Mouse (Mus musculus) brain, adult 2 months (tissue): ENCODE results near the gene Gm16253.

Source experiments
- DNase-seq: peaks from one replicate; pipeline ENCODE4 v3.0.0; 2011; ENCODE audit warnings: low read depth, low spot score

Gm16253 gene

DNA sequence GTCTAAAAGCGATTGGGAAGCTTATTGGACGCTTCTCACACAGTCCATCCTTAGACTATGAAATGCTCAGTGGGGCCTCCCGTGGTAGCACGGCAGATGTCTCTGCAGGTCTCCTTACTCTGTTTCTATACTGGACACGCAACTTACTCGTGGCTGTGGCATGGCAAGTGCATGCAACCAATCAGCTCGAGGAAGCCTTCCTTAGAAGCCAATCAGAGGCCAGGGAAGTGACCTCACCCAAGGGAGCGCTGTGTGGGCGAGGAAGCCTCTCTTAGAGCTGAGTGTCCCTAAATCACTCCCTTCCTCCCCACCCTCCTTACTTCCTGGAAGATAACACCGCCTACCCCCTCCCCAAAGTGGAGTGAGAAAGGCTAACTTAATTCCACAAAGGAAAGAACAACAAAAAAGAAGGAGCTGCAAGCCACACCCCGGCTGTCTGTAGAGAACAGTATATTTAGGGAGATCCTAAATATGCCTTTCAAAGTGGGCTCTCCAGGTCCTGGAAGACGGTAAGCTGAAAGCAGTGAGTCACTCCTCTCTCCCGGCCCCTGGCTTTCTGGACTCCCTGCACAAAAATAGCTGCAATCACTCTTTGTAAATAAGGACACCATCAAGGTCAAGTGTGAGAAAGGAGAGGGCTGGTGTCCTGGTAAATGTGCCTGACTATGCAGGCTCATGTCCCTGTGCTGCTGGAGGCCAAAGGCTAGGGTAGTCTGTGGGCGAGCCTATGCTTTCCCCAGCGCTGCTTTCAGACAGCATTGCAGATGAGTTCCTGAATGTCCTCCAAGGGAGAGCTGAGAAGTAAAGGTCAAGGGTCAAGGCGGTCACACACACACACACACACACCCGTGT is at the start of gene Gm16253:
Gene Gm16253, plus strand, starts transcription at position 295 of the 852 bp plus-strand sequence.
- peak; percentile 98 for DNase-seq

- DNase-seq, result no peak
These were observed 48.3 kb upstream of the Gm16253 start for GRCm38 (mm10) chr3:96528506-96528905.

DNA sequence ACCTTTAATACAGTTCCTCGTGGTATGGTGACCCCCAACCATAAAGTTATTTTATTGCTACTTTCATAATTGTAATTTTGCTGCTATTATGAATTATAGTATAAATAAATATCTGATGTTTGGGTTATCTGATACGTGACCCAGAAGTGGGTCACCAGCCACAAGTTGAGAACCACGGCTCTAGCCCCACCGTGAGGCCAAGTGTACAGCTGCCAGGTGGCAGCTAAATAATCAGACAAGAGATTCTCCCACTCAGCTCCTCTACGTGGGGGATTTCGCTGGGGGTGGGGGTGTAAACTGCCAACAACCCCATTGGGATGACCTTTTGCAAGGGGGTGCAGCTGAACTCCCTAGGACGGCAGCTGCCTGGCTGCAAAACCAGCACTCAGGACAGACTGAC is 44.7 kb upstream of the Gm16253 start:
- no peak for DNase-seq

DNA sequence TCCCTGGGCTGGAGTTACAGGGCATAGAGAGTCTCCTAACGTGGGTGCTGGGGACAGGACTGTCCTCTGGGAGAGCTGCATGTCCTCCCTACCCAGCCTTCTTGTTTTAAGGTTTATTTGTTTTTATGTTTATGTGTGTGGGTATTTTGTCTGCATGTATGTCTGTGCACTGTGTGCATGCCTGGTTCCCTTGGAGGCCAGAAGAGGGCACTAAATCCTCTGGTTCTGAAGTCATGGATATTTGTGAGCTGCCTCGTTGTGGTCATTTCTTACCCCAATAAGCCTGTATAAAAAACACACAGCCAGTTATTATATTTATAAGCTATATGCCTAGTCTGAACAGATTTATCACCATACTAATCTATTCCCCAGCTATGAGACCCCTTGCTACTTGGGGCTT is 42.5 kb upstream of the Gm16253 start:
- DNase-seq, result no peak

- DNase-seq, result no peak
These were observed 37.5 kb upstream of the Gm16253 start for GRCm38 (mm10) chr3:96539316-96539715.

GRCm38 (mm10) chr3:96540740-96541139 is 36.0 kb upstream of the Gm16253 start:
- no peak for DNase-seq

DNA sequence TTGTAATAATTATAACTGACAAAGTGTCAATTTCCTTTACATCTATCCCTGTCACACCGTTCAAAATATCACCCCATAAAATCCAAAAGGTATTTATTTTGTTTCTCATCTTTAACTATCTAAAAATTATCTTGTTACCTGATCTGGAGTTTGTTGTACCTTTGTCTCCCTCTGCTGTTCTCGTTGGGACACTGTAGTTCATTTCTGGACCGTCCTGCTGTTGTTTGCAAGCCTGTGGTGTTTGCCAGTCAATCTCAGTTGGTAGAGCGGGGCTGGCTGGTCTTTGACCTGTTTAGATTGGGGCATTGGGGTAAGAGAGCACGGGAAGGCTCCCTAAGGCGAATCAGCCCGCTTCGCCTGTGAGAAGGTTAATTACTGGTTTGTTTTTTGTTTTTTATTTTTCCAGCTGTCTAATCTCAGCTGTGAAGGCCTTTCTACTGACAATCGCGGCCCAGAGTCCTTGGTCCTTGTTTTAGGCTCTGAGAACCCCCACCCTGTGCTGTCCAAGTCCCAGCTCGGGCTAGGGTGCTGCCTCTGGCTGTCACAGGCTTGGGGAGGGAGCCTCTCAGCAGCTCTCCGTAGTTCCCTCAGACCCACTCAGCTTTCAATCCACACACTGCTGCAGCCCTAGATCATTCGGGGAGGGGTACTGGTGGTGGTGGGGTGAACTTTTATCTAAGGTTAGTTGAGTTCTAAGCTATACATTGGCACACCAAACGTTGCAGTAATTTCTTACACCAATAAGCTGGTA is 35.3 kb upstream of the Gm16253 start:
- peak; percentile 59 for DNase-seq

DNA sequence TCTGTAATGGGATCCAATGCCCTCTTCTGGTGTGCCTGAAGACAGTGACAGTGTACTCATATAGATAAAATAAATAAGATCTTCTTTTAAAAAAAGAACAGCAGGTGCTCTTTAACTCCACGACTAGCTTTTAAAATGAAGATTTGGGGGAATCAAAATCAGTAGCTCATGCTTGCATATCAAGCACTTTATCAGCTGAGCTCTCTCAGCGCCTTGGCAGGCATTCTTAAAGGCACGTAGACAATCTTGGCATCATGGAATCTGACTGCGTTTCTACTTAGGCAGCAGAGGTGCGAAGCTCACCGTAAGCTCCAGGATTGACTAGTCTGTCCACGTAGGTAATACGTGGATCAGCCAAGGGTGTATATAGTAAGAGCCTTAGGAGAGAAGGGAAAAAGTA is 34.2 kb upstream of the Gm16253 start:
- DNase-seq, result peak; percentile 31

GRCm38 (mm10) chr3:96543345-96543744 is 33.4 kb upstream of the Gm16253 start:
- DNase-seq, result peak; percentile 82

- no peak for DNase-seq
These were observed 31.2 kb upstream of the Gm16253 start for GRCm38 (mm10) chr3:96545565-96545964.

- no peak for DNase-seq
These were observed 29.9 kb upstream of the Gm16253 start for GRCm38 (mm10) chr3:96546880-96547279.

GRCm38 (mm10) chr3:96547389-96547960 is 29.3 kb upstream of the Gm16253 start:
- peak; percentile 81 for DNase-seq

DNA sequence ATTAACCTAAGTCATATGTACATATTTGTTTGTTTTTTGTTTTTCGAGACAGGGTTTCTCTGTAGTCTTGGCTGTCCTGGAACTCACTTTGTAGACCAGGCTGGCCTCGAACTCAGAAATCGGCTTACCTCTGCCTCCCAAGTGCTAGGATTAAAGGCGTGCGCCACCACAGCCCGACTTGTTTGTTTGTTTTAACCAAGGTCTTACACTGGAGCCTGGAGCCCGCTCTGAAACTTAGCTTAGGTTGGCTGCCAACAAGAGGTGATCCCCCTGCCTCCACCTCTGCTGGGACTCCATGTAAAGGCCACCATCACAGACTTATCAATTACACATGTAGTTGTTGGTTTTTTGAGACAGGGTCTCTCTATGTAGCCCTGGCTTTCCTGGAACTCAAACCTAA is 28.0 kb upstream of the Gm16253 start:
- DNase-seq, result no peak

DNA sequence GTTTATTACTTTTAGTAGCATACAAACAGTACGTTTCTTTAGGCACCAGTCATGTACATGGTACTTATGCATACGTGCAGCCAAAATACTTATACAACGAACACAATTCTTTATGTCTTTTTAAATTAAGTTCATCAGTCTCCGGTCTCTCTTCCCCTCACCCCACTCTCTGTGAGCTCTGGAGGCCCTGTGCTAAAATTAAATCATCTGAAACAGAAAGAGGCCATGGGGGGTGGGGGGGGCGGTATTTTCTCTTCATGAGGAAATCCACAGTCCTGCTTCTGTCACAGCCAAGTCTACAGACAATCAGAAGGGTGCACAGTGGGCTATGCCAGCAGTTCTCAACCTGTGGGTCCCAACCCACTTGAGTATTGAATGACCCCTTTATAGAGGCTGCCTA is 27.4 kb upstream of the Gm16253 start:
- no peak for DNase-seq

DNA sequence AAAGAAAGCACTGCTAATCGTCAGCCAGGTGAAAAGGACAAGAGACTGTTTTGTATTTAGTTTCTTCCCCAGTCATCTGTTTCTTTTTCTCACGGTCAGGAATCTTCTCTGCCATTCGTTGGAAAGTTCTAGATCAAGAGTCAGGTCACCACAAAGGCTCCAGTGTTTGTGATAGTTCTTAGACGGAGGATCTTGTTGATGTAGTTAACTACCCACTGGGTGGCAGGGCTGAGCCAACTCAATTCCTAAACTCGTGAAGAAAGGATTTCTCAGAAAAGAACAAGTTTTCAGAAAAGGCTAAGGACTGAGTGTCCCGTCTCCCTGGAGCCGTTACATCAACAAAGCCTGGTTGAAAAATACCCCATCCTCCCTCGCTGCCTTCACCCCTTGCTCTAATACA is 25.6 kb upstream of the Gm16253 start:
- DNase-seq, result peak; percentile 79

DNA sequence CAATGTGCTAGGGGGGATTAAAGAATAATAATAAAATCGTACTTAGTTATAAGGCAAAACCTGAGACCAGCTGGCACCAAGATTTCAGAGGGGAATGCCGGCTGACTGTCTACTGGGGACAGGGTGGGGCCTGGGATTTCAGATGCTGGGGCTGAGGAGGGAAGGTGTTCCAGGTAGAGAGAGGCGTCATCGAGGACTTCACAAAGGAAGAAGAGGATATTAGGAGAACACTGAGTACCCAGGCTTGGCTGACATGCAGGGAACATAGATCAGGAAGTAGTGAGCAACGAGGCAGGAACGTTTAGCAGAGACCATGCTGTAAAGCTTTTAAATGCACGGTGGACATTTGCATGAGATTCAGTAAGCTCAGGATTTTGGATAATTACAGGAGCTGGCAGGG is 24.9 kb upstream of the Gm16253 start:
- no peak for DNase-seq

DNA sequence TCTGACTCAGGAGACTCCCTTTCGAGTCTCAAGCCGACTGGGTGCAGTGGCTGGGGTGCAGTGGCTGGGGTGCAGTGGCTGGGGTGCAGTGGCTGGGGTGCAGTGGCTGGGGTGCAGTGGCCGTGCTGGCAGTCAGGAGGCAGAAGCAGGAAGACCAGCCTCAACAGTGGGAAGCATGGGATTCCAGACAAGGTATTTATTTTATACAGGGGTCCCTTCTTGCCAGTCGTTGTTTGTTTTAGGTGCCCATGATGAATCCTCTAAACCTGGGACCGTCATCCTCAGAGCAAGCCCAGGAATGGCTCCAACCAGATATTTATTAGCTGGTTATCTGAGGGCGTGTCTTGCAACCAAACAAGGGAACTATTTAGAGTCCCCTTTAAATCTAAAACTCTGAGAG is 23.2 kb upstream of the Gm16253 start:
- DNase-seq, result no peak

DNA sequence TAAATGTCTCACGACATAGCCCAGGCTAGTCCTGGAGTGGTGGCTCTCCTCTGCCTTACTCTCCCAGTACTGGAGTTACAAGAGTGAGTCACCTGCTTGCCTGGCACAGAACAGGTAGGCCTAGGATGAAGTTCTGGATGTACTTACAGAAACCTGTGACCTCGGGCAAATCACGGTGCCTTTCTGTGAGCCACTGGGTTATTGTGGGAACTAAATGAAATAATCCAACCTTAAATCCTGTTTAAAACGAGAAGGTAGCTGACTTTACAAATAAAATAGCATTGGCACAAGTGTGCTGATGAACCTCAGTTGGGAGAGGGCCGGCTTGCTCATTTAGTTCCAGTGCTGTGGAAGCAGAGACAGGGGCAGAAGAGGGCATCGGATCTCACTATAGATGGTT is 22.5 kb upstream of the Gm16253 start:
- no peak for DNase-seq

DNA sequence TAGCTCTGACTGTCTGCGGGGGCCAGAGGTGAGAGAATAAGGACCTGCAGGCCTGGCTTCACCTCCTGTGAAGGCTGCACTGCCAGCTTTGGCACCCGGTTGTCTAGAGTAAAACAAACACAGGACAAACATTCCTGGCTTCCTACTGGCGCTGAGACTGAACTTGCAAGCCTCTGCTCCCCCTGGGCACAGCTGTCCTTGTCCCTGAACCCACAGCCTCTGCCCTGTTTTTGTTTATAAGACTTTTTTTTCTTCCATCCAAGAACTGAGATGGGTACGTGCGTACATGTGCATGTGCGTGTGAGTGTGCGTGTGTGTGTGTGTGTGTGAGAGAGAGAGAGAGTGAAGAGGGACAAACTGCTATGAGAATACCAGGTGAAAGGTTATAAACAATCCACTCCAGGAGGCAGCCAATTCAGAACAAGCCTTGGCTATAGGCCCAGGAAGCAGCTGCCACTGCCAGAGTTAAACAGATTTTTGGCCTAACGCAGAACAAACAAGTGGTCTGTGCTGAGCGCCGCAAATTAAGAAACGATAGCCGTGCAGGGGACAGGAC is 21.7 kb upstream of the Gm16253 start:
- peak; percentile 59 for DNase-seq

- no peak for DNase-seq
These were observed 20.7 kb upstream of the Gm16253 start for GRCm38 (mm10) chr3:96555999-96556614.

- no peak for DNase-seq
These were observed 19.8 kb upstream of the Gm16253 start for GRCm38 (mm10) chr3:96556651-96557635.
